Mouse (Mus musculus) adrenal gland, postnatal 14 days (tissue): Measurements from ENCODE around the gene Prdm16. TPM values are rescaled to one million over a fixed set of nuclear protein-coding genes. Genes with fewer than 3 reads are reported as not detected.

Experiments used
- DNase-seq: peaks from one replicate; pipeline ENCODE4 v3.0.0; 2021; ENCODE audit warnings: mixed read lengths
- total RNA-seq: library from RNA; stranded (reverse); gene quantifications from 2 replicates; pipeline ENCODE4 v1.2.3, GENCODE M21; 2021

Gene Prdm16
- total RNA-seq, 1 experiment from 2014 or later = 10.2 TPM

DNA sequence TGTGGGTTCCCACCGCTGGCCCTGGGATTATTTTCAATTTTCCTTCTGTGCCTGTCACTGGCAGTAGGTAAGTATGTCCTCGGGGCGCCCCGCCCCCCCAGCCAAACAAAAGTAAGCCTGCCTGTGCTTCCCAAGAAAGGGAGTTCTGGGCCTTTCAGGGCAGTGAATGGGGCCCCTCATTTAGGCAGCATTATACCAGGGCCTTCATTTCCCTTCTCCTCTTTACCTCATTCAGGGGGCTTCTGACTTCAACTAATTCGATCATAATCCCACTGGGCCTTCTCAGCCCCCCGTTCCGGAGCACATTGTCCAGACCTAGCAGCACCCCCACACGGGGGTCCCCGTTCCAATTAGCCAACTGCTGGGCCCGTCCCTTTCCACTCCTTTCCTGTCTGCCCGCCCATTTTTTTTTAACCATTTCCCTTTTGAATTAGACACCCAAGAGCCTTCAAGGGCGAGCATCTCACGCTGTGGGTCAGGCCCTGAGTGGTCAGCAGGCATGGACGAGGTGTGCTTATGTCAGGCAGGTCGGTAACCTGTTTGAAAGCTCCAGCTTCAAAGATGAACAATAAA lies 124.1 kb downstream of the Prdm16 start:
- DNase-seq = no peak

DNA sequence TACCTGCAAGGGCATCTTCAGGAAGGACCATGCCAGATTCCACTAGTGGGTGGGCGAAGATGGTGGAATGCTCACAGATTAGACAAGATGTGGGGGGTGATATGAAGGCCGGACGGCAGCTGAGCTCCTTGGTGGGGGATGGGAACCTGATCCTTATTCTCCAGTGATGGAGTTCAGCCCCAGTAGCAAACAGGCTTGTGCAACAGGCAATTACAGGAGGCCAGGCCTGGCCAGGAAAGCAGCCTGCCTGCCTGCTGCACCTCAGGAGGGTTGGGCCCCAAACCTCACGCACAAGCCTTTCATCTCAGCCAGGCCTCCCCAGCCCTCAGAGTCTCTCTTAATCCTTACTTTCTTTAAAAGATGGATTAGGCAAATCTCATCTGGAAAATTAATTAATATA lies 124.9 kb downstream of the Prdm16 start:
- DNase-seq = no peak

DNA sequence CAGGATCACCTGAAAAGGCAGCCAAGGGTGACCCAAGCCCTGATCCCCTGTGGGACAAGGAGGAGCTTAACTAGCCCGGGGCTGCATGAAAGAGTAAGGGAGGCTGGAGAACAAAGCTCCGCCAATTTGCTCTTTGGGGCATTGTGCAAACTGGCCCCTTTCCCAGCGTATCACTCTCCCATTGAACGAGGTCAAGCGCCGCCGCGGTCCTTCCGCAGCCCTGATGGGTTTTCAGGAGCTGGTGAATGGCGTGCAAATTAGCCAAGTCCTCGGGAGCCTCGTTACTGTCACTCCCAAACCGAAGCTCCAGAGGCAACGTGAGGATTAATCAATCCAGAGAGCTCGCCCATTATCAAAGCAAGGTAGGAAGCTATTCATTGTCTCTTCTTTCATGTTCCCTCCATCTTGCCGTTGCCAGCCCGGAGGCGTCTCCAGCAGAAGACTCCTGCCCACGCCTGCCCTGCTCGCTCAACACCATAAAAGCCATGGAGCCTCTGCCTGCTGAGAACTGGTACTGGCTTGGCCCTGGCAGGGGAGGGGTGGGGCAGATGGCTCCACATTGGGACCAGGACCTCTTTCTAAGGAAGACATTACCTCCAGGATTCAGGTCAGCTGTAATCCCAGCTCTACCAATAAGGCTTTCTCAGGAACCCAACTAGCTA lies 129.8 kb downstream of the Prdm16 start:
- peak; percentile 66 for DNase-seq

DNA sequence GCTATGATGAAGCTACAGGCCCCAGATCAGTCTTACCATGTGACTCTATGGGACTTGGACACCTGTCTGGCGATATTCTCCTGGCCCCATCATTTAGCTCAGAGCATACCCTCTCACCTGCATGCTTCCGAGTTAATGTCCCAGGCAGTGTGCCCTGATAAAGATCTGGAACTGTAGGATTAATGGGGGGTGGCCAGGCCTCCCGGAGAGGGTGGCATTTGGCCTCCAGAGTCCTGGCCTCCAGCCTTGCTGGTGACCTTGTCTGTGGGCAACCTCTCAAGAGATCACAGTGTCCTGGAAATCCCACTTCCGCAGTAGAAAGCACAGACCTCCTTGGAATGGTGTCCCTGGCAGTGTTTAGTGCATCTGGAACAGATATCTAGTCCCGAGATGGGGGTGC lies 131.4 kb downstream of the Prdm16 start:
- no peak for DNase-seq

DNA sequence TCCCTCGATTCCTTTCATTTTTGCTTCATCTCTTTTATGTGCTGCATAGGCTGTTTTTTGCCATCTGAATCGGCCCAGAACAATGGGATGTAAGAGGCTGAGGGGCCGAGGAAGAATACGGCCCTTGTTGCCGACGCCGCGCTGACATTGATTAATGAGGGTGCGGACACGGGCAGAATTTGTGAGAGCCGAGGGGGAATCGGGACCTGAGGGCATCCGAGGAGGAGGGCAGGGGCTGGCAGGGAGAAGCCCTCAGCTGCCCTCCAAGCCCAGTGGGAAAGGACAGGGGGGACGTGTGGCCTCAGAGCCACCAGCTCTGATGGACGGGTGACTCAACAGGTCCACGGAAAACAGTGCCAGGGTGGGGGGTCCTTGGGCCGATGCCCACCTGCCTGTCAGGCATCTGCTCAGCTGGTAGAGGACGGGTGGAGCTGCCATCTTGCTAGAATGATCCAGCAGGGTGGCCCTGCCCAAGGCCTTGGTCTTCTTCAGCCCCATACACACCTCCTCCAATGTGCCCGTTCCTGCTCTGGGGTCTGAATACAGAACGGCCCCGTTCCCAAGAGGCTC lies 133.3 kb downstream of the Prdm16 start:
- no peak for DNase-seq

DNA sequence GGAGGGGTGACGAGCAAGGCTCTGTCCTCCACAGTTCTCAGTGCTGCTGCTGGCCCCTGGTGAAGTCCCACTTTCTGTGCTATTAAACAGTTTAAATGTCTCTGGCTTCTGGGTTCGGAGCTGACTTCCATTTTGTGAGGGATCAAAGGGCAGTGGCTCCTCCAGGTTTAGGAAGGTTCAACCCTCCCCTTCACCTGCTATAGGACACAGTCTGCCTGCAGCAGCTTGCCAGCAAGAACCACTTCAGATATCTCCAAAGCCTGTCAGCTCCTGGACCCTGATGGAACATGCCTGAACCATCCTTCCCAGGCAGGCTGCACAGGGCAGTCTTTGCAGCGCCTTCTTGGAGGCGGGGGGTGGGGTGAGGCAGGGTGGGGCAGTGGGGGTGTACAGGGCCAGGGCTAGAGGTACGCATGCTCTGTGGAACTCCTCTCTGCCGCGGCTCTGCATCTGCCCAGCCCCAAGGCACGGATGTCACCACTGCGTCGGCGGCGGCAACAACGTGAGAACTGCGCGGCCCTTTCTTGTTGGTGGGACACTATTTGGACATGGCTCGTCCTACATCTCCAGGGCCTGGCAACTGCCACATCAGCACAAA lies 134.2 kb downstream of the Prdm16 start:
- DNase-seq = no peak

DNA sequence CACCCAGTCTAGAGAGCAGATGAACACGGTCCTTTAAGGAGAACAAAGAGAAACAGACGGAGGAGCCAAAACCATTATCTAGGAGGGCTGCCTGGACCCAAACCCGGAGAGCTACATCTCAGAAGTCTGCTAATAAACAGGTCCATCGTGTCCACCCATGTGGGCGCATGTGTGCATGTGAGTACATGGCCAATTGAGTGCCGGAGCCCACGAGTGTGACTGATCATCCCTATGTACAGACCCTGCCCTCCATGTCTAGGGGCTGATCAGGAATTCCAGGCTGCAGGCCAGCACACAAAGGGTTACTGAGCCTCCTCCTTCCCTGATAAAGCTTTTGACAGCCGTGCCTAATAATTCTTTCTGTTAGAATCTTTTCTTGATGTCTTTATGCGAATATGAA lies 136.0 kb downstream of the Prdm16 start:
- DNase-seq = no peak

DNA sequence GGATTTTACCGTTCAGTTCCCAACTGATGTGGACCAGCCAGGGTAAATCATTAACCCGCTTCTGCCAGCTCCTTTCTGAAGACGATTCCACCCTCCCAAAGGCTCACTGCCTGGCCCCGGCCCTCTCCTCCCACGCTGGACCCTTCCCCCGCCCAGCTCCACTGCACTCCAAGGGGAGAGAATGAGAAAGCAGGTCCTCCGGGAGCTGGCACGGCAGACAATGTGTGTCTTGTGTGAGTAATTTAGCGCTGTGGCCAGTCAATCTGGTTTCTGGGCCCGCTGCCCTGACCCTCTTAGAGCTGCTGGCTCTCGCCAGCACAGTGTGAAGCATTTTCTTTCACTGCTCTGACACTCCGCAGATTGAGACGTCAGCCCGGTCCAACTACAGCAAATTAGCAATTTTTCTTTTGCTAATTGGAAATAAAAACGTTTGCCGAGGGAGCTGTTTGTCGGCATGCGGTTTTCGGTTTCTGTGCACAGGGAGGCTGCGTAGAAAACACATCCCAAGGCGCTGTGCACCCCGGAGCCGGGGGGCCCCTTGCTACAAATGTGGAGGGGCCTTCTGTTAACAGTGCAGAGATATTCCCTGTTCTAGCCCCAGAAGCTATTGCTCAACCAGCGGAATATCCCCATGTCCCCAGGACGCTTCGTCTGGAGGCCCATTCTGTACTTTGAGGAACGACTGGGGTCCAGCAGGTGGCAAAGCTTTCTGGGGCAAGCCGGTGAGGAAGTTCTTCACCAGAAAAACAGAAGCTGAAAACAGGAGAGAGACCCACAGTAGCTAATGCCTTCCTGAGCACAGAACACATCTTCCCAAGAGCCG lies 136.8 kb downstream of the Prdm16 start:
- DNase-seq = peak; percentile 77

DNA sequence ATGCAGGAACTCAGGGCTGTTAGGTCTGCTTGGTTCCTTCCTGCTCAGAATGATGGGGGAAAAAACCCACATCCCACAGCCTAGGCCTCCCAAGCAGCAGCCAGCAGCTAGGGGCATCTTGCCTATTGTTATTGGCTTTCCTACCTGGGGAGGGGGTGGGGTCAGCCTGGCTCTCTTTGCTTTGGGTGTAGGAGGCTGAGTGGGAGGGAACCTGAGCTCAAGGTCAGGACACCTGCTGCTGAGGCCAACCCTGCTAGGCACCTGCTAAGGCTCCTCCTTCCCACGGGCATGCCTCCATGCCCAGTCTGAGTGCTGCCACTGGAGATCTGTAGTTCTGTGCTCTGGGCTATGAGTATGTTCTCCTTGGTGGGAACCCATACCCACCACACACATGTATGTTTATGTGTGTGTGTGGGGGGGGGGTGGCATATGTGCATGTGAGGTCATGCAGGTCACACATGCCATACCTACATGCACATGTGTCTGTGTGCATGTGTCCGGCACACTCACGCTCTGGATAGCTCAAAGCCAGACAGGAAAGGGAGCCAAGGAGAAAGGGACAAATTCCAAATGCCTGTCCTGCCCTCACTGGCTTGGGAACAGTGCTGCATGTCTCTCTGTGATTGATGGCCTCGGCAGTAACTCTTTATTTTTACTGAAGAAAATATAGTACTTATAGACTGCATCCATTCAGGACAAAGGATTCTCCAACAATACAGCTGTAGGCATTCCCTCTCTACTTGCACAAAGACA lies 139.1 kb downstream of the Prdm16 start:
- DNase-seq = peak; percentile 36

DNA sequence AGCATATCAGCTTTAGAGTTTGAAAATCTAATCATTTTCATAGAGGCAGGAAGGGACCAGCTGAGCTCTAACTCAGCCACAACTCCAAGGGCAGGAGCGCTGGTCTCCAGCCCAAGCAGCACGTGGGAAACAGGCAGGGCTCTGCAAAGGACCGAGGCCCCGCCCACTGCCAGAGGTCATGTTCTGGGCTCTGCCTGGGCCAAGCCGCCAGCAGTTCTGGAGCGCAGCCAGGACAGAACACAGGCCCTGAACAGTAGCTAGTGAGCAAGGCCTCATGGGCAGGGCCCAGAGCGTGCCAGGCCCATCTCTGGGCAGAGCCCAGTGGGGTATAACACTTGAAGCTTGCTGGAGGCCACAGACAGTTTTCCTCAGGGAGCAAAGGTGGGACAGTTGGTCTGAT lies 139.7 kb downstream of the Prdm16 start:
- DNase-seq = peak; percentile 96

DNA sequence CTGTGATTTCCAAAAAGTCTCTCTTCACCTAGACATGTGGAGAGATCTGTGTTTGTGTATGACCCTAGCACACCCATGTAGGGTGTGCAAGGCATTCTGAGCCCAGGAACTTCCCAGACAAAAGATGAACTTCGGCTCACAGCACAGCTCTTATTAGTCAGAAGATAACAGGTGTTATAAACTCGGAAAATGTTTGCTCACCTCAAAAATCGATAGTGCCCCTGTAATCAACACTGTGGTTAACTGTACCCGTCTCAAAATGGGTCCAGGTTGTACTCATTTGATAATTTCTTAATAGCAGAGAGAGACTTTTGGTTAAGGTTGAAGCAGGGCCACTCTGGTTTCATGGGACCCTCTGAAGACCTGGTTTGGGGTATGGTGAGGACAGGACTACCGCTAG lies 140.2 kb downstream of the Prdm16 start:
- no peak for DNase-seq

DNA sequence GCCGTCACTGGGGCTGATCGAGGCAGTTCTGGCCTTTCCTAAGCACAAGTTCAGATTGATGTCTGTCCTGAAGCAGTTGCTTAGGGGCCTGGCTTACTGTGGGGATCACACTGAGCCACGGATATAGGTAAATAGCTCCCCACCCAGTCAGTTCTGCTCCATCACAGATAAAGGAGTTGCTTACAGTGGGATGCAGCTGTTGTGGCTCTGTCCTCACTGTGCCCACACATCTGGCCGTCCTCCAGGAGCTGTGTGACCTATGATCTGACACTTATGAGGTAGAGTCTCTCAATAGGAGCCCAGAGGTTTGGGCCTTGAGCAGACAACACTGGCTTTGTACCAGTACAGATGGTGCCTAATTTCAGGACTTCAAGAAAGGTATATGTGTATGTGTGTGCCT lies 142.7 kb downstream of the Prdm16 start:
- no peak for DNase-seq

DNA sequence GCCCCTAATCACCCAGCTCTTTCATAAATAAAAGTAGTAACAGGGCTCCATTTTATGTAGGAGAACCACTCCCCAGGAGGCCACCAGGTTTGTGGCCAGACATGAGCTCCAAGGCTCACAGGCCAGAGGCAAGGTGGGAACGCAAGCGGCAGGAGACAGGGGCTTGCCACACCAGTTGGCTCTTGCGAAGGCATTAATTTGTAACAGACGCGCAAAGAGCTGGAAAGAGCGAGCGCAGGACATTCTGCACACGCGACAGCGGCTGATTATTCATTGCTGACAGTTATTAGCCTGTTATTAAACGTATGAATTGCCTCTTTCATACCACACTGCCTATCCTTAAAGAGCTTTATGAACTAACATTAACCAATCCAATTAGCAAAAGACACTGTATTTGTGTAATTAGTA lies 144.0 kb downstream of the Prdm16 start:
- no peak for DNase-seq

DNA sequence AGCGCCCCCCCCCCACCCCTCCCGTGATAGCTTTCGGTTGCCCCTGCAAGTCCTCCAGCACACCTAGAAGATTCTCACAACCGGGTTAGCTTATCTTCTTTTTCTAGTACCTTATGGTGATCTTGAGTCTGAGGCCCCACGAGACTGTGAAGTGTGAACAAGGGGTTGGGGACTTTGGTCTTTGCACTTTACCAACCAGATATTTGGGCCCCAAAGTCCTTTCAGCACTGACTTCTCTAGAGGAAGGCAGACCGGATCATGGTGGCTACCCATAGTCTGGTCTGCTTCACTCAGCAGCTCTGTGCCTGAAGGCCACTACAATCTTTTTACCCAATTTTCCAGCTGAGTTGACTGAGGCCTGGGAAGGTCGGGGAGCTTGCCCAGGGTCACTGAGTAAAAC lies 144.4 kb downstream of the Prdm16 start:
- DNase-seq = no peak

DNA sequence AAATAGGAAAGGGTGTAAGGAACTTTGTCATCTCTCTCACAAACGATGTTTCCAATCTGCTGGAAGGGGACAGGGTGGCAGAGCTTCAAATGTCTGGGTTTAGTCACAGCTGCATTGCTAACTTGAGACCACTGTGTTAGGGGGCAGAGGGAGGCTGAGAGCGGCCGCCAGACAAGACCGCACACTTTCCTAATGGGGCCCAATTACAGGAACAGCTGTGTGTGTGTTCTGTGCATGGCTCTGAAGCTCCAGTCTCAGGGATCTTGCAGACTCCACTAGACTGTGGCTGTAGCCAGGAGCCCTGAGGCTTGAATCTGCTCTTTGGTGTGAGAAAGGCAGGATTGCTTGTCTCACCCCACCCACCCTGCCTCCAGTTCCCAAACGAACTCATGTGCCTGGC lies 148.6 kb downstream of the Prdm16 start:
- DNase-seq = no peak

DNA sequence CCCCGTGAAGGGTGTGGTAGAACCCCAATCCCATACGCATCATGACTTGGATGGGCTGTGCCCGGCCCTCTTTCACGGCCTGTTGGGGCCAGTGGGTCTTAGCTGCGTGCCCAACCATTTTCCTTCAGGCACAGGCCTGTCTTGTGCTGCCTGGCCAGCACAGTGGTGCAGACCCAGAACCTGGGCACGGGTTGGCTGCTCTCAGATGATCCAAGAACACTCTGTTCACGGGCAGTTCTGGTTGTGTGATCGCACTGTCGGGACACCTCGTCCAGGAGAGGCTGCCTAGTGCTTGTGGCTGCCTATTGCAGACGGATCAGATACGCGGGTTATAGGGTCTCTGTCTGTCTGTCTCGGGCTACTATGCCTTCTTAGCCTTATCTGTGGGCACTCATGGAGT lies 154.0 kb downstream of the Prdm16 start:
- no peak for DNase-seq

DNA sequence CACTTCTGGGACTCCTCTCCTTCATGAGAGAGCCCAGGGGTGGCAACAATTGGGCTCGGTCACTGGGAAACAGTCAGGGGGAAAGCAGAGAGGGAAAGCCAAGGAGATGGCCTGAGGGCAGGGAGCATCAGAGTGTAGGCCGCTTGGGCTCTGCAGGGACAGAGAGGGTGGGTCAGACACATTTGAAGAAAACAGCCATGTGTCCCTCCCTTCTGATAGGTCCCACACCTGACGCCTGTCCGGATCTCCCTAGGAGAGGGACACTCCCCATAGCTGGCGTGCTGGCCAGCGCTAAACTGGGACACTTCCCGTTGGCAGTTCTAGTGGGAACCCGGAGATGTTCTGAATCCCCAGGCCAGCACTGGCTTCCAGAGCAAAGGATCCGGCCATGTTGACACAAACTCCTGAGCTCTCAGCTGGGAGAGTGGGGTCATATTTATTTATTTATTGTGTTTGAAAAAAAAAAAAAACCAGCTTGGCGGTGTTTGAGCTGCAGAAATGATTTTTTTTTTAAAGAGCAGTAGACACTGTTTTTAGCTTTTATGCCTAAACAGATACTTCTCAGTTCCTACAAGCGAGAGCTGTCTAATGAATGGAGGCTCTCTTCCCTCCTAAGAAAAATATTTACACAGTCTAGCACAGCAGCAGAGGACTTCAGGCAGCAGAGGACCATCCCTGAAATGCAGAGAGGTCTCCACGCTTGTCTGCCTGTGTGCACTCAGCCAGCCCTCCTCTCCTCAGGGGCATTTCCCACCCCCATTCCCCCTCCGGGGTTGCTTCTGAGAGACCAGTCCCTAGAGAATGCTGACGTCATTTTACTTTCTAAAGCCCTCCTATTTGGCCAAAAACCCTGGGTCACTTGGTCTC lies 154.7 kb downstream of the Prdm16 start:
- DNase-seq = no peak

DNA sequence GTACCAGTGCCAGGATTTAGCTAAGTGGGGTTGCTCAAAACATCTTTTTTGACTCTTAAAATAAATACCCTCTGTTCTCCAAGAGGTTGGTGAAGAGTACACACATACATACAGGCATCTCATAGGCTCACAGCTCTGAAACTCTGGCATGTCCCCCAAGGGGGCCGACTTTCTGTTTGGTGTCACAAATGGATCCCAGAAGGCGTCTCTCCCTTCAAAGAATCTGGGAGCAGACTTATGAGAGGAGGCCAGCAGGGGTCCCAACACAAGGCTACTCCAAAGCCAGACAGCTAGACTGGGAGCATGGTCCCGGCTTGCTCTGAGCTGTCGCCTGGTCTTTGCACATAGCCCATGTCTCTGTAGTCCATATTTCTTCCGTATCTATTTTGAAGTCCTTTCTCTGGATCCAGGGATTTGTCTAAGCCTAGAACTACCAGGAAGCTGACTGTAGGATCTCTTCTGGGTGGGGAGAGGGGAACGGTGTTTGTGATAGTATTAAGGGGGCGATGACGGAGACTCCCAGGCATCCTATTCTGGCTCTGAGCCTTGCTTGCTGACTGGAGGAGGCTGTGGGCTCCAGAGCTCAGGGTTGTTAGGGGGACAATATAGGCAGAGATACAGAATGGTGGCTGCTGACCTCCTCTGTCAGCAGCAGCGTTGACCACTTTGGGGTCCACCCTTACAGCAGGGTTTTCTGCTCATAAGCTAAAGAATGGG lies 156.0 kb downstream of the Prdm16 start:
- no peak for DNase-seq

DNA sequence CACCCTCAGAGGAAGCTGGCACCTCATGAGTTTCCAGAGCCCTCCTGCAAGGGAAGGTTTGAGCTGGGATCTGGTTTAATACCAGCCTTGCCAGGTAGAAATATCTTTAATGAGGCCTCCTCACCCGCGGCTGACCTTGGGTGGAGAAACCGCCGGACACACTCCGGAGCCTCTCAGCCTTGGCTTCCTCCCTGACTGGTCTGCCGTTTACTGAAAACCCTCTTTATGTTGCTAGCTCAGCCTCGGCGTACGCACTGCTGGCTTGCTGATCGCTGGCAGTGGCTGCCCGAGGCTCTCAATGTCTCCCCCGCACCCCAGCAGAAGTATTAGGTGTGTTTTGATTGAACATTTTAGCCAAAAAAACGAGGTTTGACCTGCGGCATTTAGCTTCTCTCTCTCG lies 156.5 kb downstream of the Prdm16 start:
- no peak for DNase-seq

DNA sequence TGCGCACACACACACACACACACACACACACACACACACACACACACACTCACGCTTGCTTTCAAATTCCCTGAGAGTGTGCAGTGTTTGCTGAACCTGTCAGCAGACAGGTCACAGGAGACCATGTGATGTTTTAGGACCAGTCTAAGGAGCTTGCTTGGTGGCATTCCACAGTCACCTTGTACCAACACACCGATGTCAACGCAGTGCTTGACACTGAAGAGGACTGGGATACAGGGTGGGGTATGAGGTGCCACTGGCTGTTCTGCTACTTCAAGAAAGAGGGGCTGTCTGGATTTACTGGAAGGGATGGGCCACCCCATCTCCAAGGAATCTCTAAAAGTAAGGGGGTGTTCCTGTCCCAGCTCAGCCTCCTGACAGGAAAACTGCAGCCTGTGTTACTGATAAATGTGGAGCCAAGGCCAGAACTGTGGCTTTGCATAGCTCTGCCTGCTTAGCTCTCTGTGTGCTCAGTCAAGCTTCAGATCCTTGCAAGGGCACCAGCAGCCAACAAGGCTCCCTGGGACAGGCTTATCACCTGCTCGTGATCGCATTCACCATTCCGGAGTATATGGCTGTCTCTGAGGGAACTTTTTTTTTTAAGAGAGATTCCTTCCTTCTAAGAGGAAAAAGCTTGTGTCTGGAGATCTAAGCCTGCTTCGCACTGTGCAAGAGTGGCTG lies 157.6 kb downstream of the Prdm16 start:
- DNase-seq = no peak
